Mouse (Mus musculus) spleen, adult 2 months (tissue): ENCODE data around the gene Gdf7.

ENCODE experiments used
- CTCF ChIP-seq: fragments of 200-500 bp; IDR thresholded peaks from 2 replicates; pipeline ENCODE4 v1.5.1; 2011; ENCODE audit warnings: mild to moderate bottlenecking, inconsistent platforms; ENCODE audit not compliant: insufficient read depth, insufficient read length, insufficient replicate concordance; ENCODE audit errors: extremely low read depth
- POLR2A ChIP-seq: fragments of 200-500 bp; IDR thresholded peaks from 2 replicates; pipeline ENCODE4 v1.6.1; 2011; ENCODE audit warnings: low read depth, low read length, inconsistent platforms

- TF ChIP-seq POLR2A (no peak), CTCF (no peak)
Measured at GRCm38 (mm10) chr12:8299143-8300110, 2.3 kb downstream of the Gdf7 start.
